Mouse (Mus musculus): ENCODE measurements around the gene Tmem128. TPM values are rescaled to one million over a fixed set of nuclear protein-coding genes. Genes with fewer than 3 reads are reported as not detected.

The Tmem128 gene
- polyA plus RNA-seq (2015; fragmentation: Nextera tagmentation; extraction: Ambion mirVana) = 105 and 108 TPM in 2 replicates

DNA sequence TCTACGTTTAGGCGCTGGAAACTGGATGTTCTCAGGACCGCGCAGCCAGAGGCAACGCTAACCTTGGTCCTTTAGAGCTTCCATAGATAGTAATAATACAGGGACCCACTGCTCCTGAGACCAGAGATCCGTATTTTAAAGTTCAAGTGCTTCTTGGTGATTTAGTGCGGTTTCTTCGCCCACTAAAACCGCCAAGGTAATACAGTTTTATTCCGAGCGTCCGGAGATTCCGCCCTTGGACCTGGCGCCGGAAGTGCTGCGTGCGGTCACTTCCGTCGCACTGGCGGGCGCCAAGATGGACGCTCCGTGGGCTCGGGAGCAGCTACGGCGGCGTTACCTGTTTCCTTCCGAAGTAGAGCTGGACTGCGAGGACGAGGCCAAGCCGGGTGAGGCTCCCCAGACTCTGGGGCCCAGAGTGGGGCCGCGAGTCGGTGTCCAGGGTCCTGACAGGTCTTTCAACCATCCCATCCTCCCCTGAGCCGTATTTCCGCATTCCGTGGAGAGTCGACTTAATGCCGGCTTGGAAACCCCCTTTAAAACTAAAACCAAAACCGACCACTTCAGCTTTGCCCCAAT lies at the start of gene Tmem128:
TSS of gene Tmem128 (plus strand) at position 79 of the 576 bp plus-strand sequence.
- Histone ChIP-seq H3K9me3 (replicated peaks; ENCODE audit: low read length) (no peaks in the 10 kb centered on the region), H3K4me2 (ENCODE audit: low read length) (peak within 1 kb of the TSS; percentile 70), H3K4me3 (replicated peaks; ENCODE audit: low read depth, low read length) (peak within 1 kb of the TSS; percentile 66), H3K27ac (peak within 1 kb of the TSS; percentile 86), H3K9ac (ENCODE audit: low read depth, low read length) (peak within 1 kb of the TSS; percentile 62), H3K36me3 (ENCODE audit: insufficient read depth, low read length) (peaks cover 30% of the 10 kb centered on the region), H3K27me3 (ENCODE audit: insufficient read depth, low read length) (no peaks in the 10 kb centered on the region), H3K4me1 (replicated peaks; ENCODE audit: insufficient read depth, low read length) (no peaks in the 10 kb centered on the region; the same call in 1 of the 2 replicates)
- peak; percentile 77 for DNase-seq (ENCODE audit: low spot score)
- peak; percentile 48; the same call in 1 of the 2 replicates for ATAC-seq (replicated peaks; ENCODE audit: low FRiP score, low read depth)
- WGBS = under 1% methylated on average over 40 of the region's 40 CpGs
- TF ChIP-seq CTCF (IDR thresholded peaks at IDR 0.05; ENCODE audit: low read depth) = no peak

DNA sequence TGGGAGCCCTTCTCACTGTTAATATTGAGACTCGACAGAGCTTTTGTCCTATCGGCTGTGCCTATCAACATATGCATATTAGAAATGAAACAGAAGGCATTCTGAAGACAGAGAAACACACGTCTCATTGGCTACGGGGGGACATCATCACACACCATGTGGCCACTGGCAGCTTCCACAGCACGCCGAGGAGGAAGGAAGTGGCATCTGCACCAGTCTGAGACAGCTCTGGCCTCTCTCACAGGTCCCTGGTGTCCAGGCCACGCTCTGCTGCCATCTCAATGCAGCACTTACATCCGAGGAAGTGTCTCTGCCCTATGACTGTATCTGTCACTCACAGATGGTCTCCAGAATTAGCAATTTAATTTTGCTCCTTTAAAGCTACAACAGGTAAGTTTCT lies 48.3 kb upstream of the Tmem128 start:
- 87% methylated on average over 8 of the region's 8 CpGs for WGBS
- H3K36me3 ChIP-seq (ENCODE audit: insufficient read depth, low read length) = peaks cover 31% of the 10 kb centered on the region
- ATAC-seq (replicated peaks; ENCODE audit: low FRiP score, low read depth) = no peak
- no peak overlapping the region for H3K9ac ChIP-seq (ENCODE audit: low read depth, low read length)
- no peaks in the 10 kb centered on the region for H3K4me1 ChIP-seq (replicated peaks; ENCODE audit: insufficient read depth, low read length)
- no peaks in the 10 kb centered on the region for H3K27me3 ChIP-seq (ENCODE audit: insufficient read depth, low read length)
- no peak for TF ChIP-seq CTCF (IDR thresholded peaks at IDR 0.05; ENCODE audit: low read depth)
- no peak overlapping the region for H3K4me3 ChIP-seq (replicated peaks; ENCODE audit: low read depth, low read length)
- no peak overlapping the region for H3K27ac ChIP-seq
- DNase-seq (ENCODE audit: low spot score) = no peak
- H3K9me3 ChIP-seq (replicated peaks; ENCODE audit: low read length) = no peaks in the 10 kb centered on the region
- H3K4me2 ChIP-seq (ENCODE audit: low read length) = no peak overlapping the region

DNA sequence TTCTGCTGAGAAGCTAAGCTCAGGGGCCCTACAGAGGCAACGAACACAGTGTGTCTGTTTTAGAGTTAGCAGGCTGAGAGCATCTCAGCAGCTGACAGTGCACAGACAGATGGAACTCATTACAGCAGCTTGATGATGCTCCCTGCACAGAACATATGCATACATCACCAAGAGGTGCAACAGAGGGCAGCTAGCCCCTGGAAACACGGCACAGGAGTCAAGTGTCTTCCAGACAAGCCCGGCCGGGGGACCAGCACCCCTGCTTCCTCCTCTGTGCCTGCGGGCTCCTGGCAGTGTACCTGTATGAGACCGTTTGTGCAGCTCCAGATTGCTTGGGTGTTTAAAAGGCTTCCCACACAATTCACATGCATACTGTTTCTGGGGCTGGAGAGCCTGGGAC lies 47.0 kb upstream of the Tmem128 start:
- Histone ChIP-seq H3K27me3 (ENCODE audit: insufficient read depth, low read length) (no peaks in the 10 kb centered on the region), H3K4me1 (replicated peaks; ENCODE audit: insufficient read depth, low read length) (no peaks in the 10 kb centered on the region), H3K36me3 (ENCODE audit: insufficient read depth, low read length) (peaks cover 31% of the 10 kb centered on the region), H3K4me3 (replicated peaks; ENCODE audit: low read depth, low read length) (no peak overlapping the region), H3K9me3 (replicated peaks; ENCODE audit: low read length) (no peaks in the 10 kb centered on the region), H3K4me2 (ENCODE audit: low read length) (no peak overlapping the region), H3K27ac (no peak overlapping the region), H3K9ac (ENCODE audit: low read depth, low read length) (no peak overlapping the region)
- ATAC-seq (replicated peaks; ENCODE audit: low FRiP score, low read depth) (no peak), DNase-seq (ENCODE audit: low spot score) (no peak)
- no peak for TF ChIP-seq CTCF (IDR thresholded peaks at IDR 0.05; ENCODE audit: low read depth)
- 79% methylated on average over 6 of the region's 6 CpGs for WGBS

DNA sequence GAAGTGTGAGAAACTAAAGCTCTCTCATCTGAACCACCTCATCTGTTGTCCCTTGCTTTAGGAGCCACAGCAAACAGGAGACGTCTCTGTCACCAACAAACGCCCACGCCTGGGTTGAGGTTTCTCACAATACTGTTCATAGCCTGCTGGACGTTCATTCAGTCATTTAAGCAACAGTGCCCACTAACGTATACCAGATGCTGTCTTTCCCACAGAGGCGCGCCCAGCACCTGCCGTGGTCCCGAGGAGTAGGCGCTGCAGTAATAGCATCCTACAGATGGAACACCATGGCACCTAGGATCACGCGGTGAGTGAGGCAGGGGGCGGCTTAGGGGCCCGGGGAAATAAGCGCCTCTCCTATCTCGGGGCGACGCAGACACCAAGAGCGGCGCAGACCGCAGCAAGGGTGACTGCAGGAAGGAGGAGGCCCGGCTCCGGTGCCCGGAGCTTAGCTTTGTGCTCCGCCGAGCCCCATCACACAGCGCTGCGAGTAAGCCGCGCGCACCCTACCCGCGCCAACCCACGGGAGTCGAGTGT lies 40.1 kb upstream of the Tmem128 start:
- ATAC-seq (replicated peaks; ENCODE audit: low FRiP score, low read depth) (no peak; the same call in 1 of the 2 replicates), DNase-seq (ENCODE audit: low spot score) (peak; percentile 37)
- no peaks in the 10 kb centered on the region for H3K27me3 ChIP-seq (ENCODE audit: insufficient read depth, low read length)
- 0 out of 2 replicates have a peak, but pooled peaks have one; percentile 1 for TF ChIP-seq CTCF (IDR thresholded peaks at IDR 0.05; ENCODE audit: low read depth)
- peak overlapping the region; percentile 78 for H3K9ac ChIP-seq (ENCODE audit: low read depth, low read length)
- no peaks in the 10 kb centered on the region for H3K36me3 ChIP-seq (ENCODE audit: insufficient read depth, low read length)
- WGBS = under 1% methylated on average over 34 of the region's 35 CpGs
- H3K9me3 ChIP-seq (replicated peaks; ENCODE audit: low read length) = no peaks in the 10 kb centered on the region
- H3K4me2 ChIP-seq (ENCODE audit: low read length) = peak overlapping the region; percentile 91
- H3K4me3 ChIP-seq (replicated peaks; ENCODE audit: low read depth, low read length) = peak overlapping the region; percentile 80
- H3K4me1 ChIP-seq (replicated peaks; ENCODE audit: insufficient read depth, low read length) = peaks cover 11% of the 10 kb centered on the region; the same call in 1 of the 2 replicates
- H3K27ac ChIP-seq = peak overlapping the region; percentile 62

DNA sequence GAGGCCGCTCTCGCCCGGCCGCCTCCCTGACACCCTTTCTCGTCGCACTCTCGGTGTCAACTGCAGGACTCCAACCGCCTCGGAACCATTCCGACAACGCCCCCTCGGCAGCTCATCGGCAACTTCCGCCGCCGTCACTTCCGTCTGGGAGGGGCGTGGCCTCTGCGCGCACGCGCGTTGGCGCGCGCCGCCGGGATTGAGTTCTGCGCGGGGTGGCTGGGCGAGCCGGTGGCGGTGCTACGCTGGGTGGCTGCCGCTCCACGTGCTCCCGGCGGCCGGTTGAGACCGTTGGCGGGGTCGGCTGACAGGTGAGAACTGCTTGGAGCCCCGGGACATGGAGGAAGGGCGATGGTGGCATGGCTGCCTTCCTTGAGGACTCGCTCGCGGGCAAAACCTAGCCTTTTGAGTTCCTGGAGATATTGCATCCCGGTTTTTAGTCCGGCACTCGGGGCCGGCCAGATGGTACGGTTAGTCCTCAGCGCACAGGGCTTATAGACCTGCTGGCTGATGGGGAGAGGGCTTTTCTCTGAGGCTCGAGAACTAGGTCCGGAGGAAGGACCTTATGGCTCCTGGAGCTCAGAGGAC lies 39.6 kb upstream of the Tmem128 start, which contains the start of the genes Zbtb49 and Lyar:
TSS of gene Zbtb49 (minus strand) at position 130 of the 585 bp plus-strand sequence.
TSS of gene Lyar (plus strand) at position 143 of the 585 bp plus-strand sequence.
- WGBS = under 1% methylated on average over 55 of the region's 55 CpGs
- ATAC-seq (replicated peaks; ENCODE audit: low FRiP score, low read depth) (peak; percentile 89), DNase-seq (ENCODE audit: low spot score) (peak; percentile 94)
- 0 out of 2 replicates have a peak, but pooled peaks have one; percentile 1 for TF ChIP-seq CTCF (IDR thresholded peaks at IDR 0.05; ENCODE audit: low read depth)
- Histone ChIP-seq H3K36me3 (ENCODE audit: insufficient read depth, low read length) (no peaks in the 10 kb centered on the region), H3K27me3 (ENCODE audit: insufficient read depth, low read length) (no peaks in the 10 kb centered on the region), H3K4me2 (ENCODE audit: low read length) (peak within 1 kb of the TSS; percentile 91), H3K27ac (peak within 1 kb of the TSS; percentile 62), H3K4me3 (replicated peaks; ENCODE audit: low read depth, low read length) (peak within 1 kb of the TSS; percentile 80), H3K9ac (ENCODE audit: low read depth, low read length) (peak within 1 kb of the TSS; percentile 78), H3K4me1 (replicated peaks; ENCODE audit: insufficient read depth, low read length) (peaks cover 11% of the 10 kb centered on the region; the same call in 1 of the 2 replicates), H3K9me3 (replicated peaks; ENCODE audit: low read length) (no peaks in the 10 kb centered on the region)

DNA sequence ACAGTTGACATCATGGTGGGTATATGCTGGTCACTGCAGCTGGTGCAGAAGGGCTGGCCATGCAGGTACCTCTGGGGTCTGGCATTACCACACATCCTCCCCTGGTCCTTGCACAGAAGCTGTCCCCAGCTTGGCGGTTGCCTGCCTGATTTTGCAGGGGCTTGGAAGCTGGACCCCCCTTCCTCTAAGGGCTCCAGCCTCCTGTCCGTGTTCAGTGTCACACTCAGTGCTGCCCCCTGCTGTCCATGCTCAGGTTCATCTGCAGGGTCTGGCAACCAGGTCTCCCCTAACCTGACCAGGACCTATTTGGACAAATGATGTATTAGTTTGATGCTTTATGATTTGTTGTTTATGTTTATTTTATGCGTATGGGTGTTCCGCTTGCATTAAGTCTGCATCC lies 24.6 kb upstream of the Tmem128 start:
- TF ChIP-seq CTCF (IDR thresholded peaks at IDR 0.05; ENCODE audit: low read depth) = peak; percentile 72
- no peaks in the 10 kb centered on the region for H3K4me1 ChIP-seq (replicated peaks; ENCODE audit: insufficient read depth, low read length)
- no peaks in the 10 kb centered on the region for H3K9me3 ChIP-seq (replicated peaks; ENCODE audit: low read length)
- no peaks in the 10 kb centered on the region for H3K27me3 ChIP-seq (ENCODE audit: insufficient read depth, low read length)
- ATAC-seq (replicated peaks; ENCODE audit: low FRiP score, low read depth) (no peak; the same call in 1 of the 2 replicates), DNase-seq (ENCODE audit: low spot score) (peak; percentile 49)
- no peak overlapping the region for H3K4me3 ChIP-seq (replicated peaks; ENCODE audit: low read depth, low read length)
- H3K27ac ChIP-seq = no peak overlapping the region
- H3K36me3 ChIP-seq (ENCODE audit: insufficient read depth, low read length) = peaks cover 26% of the 10 kb centered on the region; the same call in 1 of the 2 replicates
- no peak overlapping the region for H3K4me2 ChIP-seq (ENCODE audit: low read length)
- H3K9ac ChIP-seq (ENCODE audit: low read depth, low read length) = no peak overlapping the region
- WGBS = 71% methylated on average over 4 of the region's 4 CpGs
